Comparison of ENCODE assay signal across 8 mouse cellular contexts in genomic region chr3:105450641-105451470, GRCm38 (mm10). TPM values are rescaled to one million over a fixed set of nuclear protein-coding genes. Genes with fewer than 3 reads are reported as not detected.
DNase-seq lines count a peak whose midpoint lies in the region; ATAC-seq and TF ChIP-seq lines count a peak whose summit lies in the region.

No protein-coding gene starts in this region.

- no peak for TF ChIP-seq EP300 in heart, adult 2 months (IDR thresholded peaks at IDR 0.05; ENCODE audit: insufficient read depth, low read depth, low read length)

- peak overlapping the region; percentile 30 for H3K9ac ChIP-seq in heart, adult 2 months (ENCODE audit: low read depth, low read length)
- H3K9ac ChIP-seq in limb, embryonic 12.5 days (replicated peaks): no peak overlapping the region
- peak overlapping the region; percentile 82; the same call in 1 of the 2 replicates for H3K9ac ChIP-seq in neural tube, embryonic 14.5 days (replicated peaks; ENCODE audit: low read depth, low read length)

- 2% methylated on average over 22 of the region's 22 CpGs for WGBS in heart, adult 2 months
- WGBS in limb, embryonic 12.5 days: 2% methylated on average over 22 of the region's 22 CpGs
- 1% methylated on average over 22 of the region's 22 CpGs for WGBS in neural tube, embryonic 14.5 days

- no peaks in the 10 kb centered on the region for H3K79me2 ChIP-seq in heart, adult 2 months (replicated peaks; ENCODE audit: control insufficient read depth, insufficient read depth, low read length)

- H3K36me3 ChIP-seq in heart, adult 2 months (ENCODE audit: control insufficient read depth, insufficient read depth, low read length): no peaks in the 10 kb centered on the region
- no peaks in the 10 kb centered on the region for H3K36me3 ChIP-seq in limb, embryonic 12.5 days
- no peaks in the 10 kb centered on the region for H3K36me3 ChIP-seq in neural tube, embryonic 14.5 days (ENCODE audit: control insufficient read depth, insufficient read depth, low read length)

- peak overlapping the region; percentile 77 for H3K4me3 ChIP-seq in gastrocnemius, adult 2 months
- H3K4me3 ChIP-seq in heart, adult 2 months: peak overlapping the region; percentile 33
- H3K4me3 ChIP-seq in limb, embryonic 12.5 days (replicated peaks): peak overlapping the region; percentile 68
- H3K4me3 ChIP-seq in neural tube, embryonic 14.5 days (ENCODE audit: low read depth, low read length): peak overlapping the region; percentile 71

- intact Hi-C loops in gastrocnemius, adult 2 months (cut with DNase I): no loop called here
- intact Hi-C loops in heart, adult 2 months (cut with DNase I): loop anchor here (2.0 kb wide), 1 partner anchor 192 kb away; no protein-coding TSS in a partner anchor

- DNase-seq in gastrocnemius, adult 2 months: peak; percentile 21
- no peak for DNase-seq in gastrocnemius, adult 8-10 months (ENCODE audit: low spot score in 2 of 2)
- peak; percentile 51 to 65 for DNase-seq in cerebellum, postnatal 4 days (ENCODE audit: low spot score in 2 of 2)
- peak; percentile 47 to 54 for DNase-seq in heart, adult 2 months
- DNase-seq in kidney, adult 8-10 months: peak; percentile 13 to 28
- DNase-seq in c-Kit-positive CD71-positive TER-119-positive erythroid progenitor cells, embryonic 14.5 days (ENCODE audit: low spot score): no peak

- no peaks in the 10 kb centered on the region for H3K4me1 ChIP-seq in heart, adult 2 months (ENCODE audit: control insufficient read depth, insufficient read depth, low read length)
- H3K4me1 ChIP-seq in limb, embryonic 12.5 days (replicated peaks): peaks cover 29% of the 10 kb centered on the region
- H3K4me1 ChIP-seq in neural tube, embryonic 14.5 days (ENCODE audit: control insufficient read depth, insufficient read depth, low read length): peaks cover 14% of the 10 kb centered on the region; the same call in 1 of the 2 replicates

- peak; percentile 12; the same call in 1 of the 2 replicates for TF ChIP-seq CTCF in gastrocnemius, adult 2 months (IDR thresholded peaks at IDR 0.05)
- peak; percentile 68 for TF ChIP-seq CTCF in heart, adult 2 months (IDR thresholded peaks at IDR 0.05)

- H3K27ac ChIP-seq in gastrocnemius, adult 2 months: no peak overlapping the region
- peak overlapping the region; percentile 67 for H3K27ac ChIP-seq in heart, adult 2 months
- no peak overlapping the region for H3K27ac ChIP-seq in limb, embryonic 12.5 days
- no peak overlapping the region for H3K27ac ChIP-seq in neural tube, embryonic 14.5 days (ENCODE audit: low read depth, low read length)

- H3K4me2 ChIP-seq in limb, embryonic 12.5 days: peak overlapping the region; percentile 100
- peak overlapping the region; percentile 94 for H3K4me2 ChIP-seq in neural tube, embryonic 14.5 days (ENCODE audit: low read depth, low read length)

- peaks cover 4% of the 10 kb centered on the region for H3K27me3 ChIP-seq in heart, adult 2 months (ENCODE audit: control insufficient read depth, insufficient read depth, low read length)
- H3K27me3 ChIP-seq in limb, embryonic 12.5 days: peaks cover 88% of the 10 kb centered on the region
- H3K27me3 ChIP-seq in neural tube, embryonic 14.5 days (ENCODE audit: control insufficient read depth, insufficient read depth, low read length): no peaks in the 10 kb centered on the region

- TF ChIP-seq POLR2A in heart, adult 2 months (IDR thresholded peaks at IDR 0.05; ENCODE audit: insufficient read depth, low read depth, low read length): no peak

- ATAC-seq in limb, embryonic 12.5 days (ENCODE audit: insufficient number of reproducible peaks, insufficient read depth, low FRiP score, low TSS enrichment, low read depth): peak; percentile 41
- ATAC-seq in neural tube, embryonic 14.5 days (ENCODE audit: low read depth): no peak

- H3K9me3 ChIP-seq in limb, embryonic 12.5 days: no peaks in the 10 kb centered on the region
- no peaks in the 10 kb centered on the region for H3K9me3 ChIP-seq in neural tube, embryonic 14.5 days (ENCODE audit: control insufficient read depth, low read length)

RNA-seq across cellular contexts. Expression of gene Kcnd3, which starts 1.3 kb away (rescaled TPM):
- under 1 TPM; 0.05 to 0.08 TPM for total RNA-seq in gastrocnemius, adult 2 months (2021)
- under 1 TPM; 0.05 to 0.18 (median 0.14) TPM for total RNA-seq in gastrocnemius, adult 8-10 months (2022)
- total RNA-seq in heart, adult 2 months (2021): 10 to 100 TPM in 1 of 2 experiments, 1 to 10 TPM in 1; 9.0 to 11.8 TPM
- 8.4 and 14.6 TPM in 2 replicates for polyA plus RNA-seq in heart, adult 2 months (2012; rRNA removed)
- polyA plus RNA-seq in limb, embryonic 12.5 days (2016; fragmentation: Nextera tagmentation; extraction: Ambion mirVana): 0.24 and 0.63 TPM in 2 replicates
- 9.5 and 11.6 TPM in 2 replicates for polyA plus RNA-seq in neural tube, embryonic 14.5 days (2014; fragmentation: Nextera tagmentation; extraction: Ambion mirVana)

Comparison
In these comparisons a context has a peak if more than half of its experiments do, and no peak if none do; other contexts are left out.
1. DNase-seq: peak in gastrocnemius, adult 2 months (single experiment), cerebellum, postnatal 4 days (2 of 2), heart, adult 2 months (2 of 2) and kidney, adult 8-10 months (2 of 2); none in gastrocnemius, adult 8-10 months (0 of 2) and c-Kit-positive CD71-positive TER-119-positive erythroid progenitor cells, embryonic 14.5 days (single experiment).
2. RNA of gene Kcnd3, which starts 1.3 kb away (total RNA-seq): 9.0 to 11.8 TPM in heart, adult 2 months; 0.05 to 0.18 TPM in gastrocnemius, adult 8-10 months and 0.05 to 0.08 TPM in gastrocnemius, adult 2 months; every median in the first group is over 4 times any median in the second.
3. Peak in every context shown above with its lines, with median percentiles within 50 percentile points of each other: H3K4me3 ChIP-seq.